Mouse (Mus musculus): ENCODE measurements at regions not wholly inside any gene's neighbourhood (a gene's known extent, or its start where the extent isn't known, plus 50 kb on each side); places are given as distances from the start of the nearest gene placed in this dataset.

DNA sequence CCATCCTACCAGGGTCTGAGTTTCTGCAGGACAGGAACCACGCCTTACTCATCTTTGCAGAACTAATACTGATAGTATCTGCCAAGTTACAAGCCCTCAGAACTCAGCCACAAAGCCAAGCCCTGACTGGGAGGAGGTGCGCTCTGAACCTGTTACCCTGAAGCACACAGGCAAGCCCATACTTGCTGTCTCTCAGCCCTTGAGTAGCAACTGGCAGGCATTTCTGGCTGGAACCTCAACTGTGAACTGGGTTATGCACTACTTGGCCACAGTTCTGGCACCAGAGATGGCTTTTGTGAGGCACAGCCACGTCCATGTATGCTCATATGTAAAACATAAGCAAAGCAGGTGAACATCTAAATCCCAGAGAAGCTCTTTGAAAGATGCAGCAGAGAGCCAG, 179.7 kb upstream of the Nfe2l3 start:
- TF ChIP-seq CTCF (IDR thresholded peaks at IDR 0.05; ENCODE audit: insufficient read depth, low read depth, low read length) (no peak), POLR2A (IDR thresholded peaks at IDR 0.05; ENCODE audit: insufficient read depth, low read depth, low read length) (no peak)
